Mouse (Mus musculus): Measurements from ENCODE around the gene Sh3kbp1. TPM values are rescaled to one million over a fixed set of nuclear protein-coding genes. Genes with fewer than 3 reads are reported as not detected.
A peak's percentile ranks its signal among the peaks of the same experiment; 100 is the strongest.

Sh3kbp1 gene
- polyA plus RNA-seq, 1 experiment: 119 TPM

DNA sequence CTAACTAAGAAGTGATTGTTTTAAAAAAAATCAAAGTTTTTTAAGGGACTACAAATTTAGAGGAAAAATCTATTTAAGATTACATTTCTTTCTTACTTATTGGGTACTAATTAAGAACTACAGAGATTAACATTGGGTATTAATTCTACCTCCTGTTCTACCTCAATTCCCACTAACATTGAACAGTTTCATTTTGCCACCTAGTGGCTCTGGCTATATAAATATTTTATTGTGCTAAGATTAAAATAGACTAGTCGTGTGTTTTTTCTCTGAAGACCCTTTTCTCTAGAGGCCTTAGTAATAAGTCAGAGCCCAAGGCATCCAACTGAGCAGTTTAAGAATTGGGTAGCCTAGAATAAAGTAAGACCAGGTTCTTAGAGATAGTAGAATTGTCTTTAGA lies 288.1 kb downstream of the Sh3kbp1 start:
- 0 out of 2 replicates have a peak, but pooled peaks cover 3% of the 10 kb centered on the region for H3K4me1 ChIP-seq (ENCODE audit: control insufficient read depth, insufficient read depth, low read length)
- no peak overlapping the region for H3K27ac ChIP-seq (ENCODE audit: insufficient read depth, low read length)
- H3K4me3 ChIP-seq (ENCODE audit: insufficient read depth, low read length): no peak overlapping the region
- TF ChIP-seq CTCF (IDR thresholded peaks at IDR 0.05; ENCODE audit: borderline replicate concordance, insufficient read depth, low read length): no peak
- no peak for TF ChIP-seq POLR2A (IDR thresholded peaks at IDR 0.05; ENCODE audit: low read depth, low read length)

DNA sequence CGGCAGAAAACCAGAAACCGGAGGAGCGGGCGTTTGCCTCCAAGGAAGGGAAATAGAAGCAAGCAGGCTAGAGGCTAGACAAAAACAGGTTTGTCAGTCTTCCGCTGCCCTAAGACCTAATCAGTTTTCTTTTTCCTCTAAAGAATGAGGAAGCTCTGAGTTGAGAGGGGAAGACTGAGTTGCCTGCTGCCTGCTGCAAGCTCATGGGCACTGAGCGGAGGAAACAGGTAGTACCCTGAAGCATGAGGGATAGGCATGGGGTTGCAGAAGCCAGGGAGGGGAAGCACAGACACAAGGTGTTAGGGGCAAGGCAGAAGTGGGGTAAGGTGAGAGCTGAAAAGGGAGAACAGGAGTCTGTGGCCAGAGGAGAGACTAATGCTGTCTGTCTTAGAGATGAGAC lies 297.7 kb downstream of the Sh3kbp1 start:
- no peak overlapping the region for H3K4me3 ChIP-seq (ENCODE audit: insufficient read depth, low read length)
- no peak overlapping the region for H3K27ac ChIP-seq (ENCODE audit: insufficient read depth, low read length)
- TF ChIP-seq POLR2A (IDR thresholded peaks at IDR 0.05; ENCODE audit: low read depth, low read length) (no peak), CTCF (IDR thresholded peaks at IDR 0.05; ENCODE audit: borderline replicate concordance, insufficient read depth, low read length) (no peak)
- no peaks in the 10 kb centered on the region for H3K4me1 ChIP-seq (ENCODE audit: control insufficient read depth, insufficient read depth, low read length)

DNA sequence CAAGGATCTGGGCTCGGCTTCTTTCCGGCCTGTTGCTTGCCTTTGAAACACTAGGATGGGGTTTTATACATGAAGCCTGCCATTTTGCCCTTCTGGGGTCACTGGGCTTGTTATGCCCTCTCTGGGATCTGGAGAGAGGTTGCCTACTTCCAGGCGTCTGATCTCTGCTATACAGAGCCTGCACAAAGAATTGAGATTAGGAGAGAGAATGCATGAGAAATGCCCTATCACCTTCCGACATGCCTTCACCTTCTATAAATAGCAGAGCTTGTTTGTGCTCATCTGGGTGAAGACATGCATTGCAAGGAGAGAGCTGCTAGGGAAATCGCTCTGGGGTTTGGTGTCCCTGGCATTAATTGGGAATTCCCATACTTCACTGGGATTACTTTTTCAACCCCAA lies 301.1 kb downstream of the Sh3kbp1 start:
- H3K4me3 ChIP-seq (ENCODE audit: insufficient read depth, low read length): no peak overlapping the region
- no peak overlapping the region for H3K27ac ChIP-seq (ENCODE audit: insufficient read depth, low read length)
- TF ChIP-seq CTCF (IDR thresholded peaks at IDR 0.05; ENCODE audit: borderline replicate concordance, insufficient read depth, low read length) (no peak), POLR2A (IDR thresholded peaks at IDR 0.05; ENCODE audit: low read depth, low read length) (no peak)
- H3K4me1 ChIP-seq (ENCODE audit: control insufficient read depth, insufficient read depth, low read length): no peaks in the 10 kb centered on the region

DNA sequence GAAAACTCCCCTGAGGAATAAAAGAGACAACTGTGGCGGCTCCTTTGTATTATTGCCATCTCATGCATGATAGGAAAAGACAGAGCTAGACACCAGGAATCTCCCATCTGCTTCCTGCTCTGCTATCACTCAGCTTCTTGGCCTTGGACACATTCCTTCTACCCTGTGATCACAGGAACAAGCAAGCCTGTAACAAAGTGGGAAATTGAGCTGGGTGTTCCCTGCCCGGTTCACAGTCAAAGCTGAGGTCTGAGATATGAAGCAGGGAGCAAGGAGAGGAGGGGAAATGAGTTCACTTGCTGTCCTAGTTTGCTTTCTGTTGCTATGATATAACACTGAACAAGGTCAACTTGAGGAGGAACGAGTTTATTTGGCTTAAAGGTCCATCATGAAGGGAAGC lies 301.8 kb downstream of the Sh3kbp1 start:
- TF ChIP-seq CTCF (IDR thresholded peaks at IDR 0.05; ENCODE audit: borderline replicate concordance, insufficient read depth, low read length) (no peak), POLR2A (IDR thresholded peaks at IDR 0.05; ENCODE audit: low read depth, low read length) (no peak)
- H3K4me3 ChIP-seq (ENCODE audit: insufficient read depth, low read length): no peak overlapping the region

DNA sequence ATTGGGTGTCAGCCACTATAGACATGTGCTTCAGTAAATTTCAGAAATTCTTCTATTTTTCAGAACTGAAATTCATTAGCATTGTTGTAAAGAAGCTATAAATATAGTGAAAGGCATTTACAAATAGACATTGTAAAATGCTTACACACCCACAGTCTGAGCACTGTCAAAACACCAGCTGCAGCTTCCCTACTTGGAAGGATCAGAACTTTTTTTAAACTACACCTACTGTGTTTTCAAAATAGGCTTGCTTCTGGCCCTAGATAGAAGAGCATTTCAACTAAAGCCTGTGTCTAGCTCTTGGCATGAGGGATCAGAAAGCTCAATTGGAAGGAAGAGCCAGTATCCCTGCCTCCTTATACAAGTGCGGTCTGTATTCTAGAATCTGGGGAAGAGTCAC lies 305.0 kb downstream of the Sh3kbp1 start:
- Histone ChIP-seq H3K4me1 (ENCODE audit: control insufficient read depth, insufficient read depth, low read length) (no peaks in the 10 kb centered on the region), H3K4me3 (ENCODE audit: insufficient read depth, low read length) (no peak overlapping the region), H3K27ac (ENCODE audit: insufficient read depth, low read length) (no peak overlapping the region)
- no peak for TF ChIP-seq CTCF (IDR thresholded peaks at IDR 0.05; ENCODE audit: borderline replicate concordance, insufficient read depth, low read length)
- TF ChIP-seq POLR2A (IDR thresholded peaks at IDR 0.05; ENCODE audit: low read depth, low read length): no peak

More for the DNA sequence above, 301.8 kb downstream of the Sh3kbp1 start:
- Histone ChIP-seq H3K27ac (ENCODE audit: insufficient read depth, low read length) (no peak overlapping the region), H3K4me1 (ENCODE audit: control insufficient read depth, insufficient read depth, low read length) (no peaks in the 10 kb centered on the region)

DNA sequence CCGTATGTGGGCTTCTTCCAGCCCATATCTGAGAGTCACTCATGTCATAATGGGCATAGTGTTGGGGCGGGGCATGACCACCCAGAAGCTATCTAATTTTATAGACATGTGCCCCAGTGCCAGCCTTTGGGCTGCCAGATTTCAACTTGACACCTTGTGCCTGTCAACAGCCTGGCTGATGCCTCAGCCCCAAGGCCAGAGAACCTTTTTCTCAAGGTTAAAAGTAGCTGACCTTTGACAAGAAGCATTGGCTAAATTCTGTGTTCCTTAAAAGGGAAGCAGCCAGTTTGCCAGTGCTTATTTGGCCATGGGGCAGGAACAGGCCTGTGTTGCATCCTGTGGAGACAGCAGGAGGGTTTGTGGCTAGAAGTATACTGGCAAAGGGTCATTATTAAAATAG lies 315.5 kb downstream of the Sh3kbp1 start:
- no peaks in the 10 kb centered on the region for H3K4me1 ChIP-seq (ENCODE audit: control insufficient read depth, insufficient read depth, low read length)
- no peak overlapping the region for H3K27ac ChIP-seq (ENCODE audit: insufficient read depth, low read length)
- TF ChIP-seq POLR2A (IDR thresholded peaks at IDR 0.05; ENCODE audit: low read depth, low read length): no peak
- TF ChIP-seq CTCF (IDR thresholded peaks at IDR 0.05; ENCODE audit: borderline replicate concordance, insufficient read depth, low read length): no peak
- H3K4me3 ChIP-seq (ENCODE audit: insufficient read depth, low read length): no peak overlapping the region

DNA sequence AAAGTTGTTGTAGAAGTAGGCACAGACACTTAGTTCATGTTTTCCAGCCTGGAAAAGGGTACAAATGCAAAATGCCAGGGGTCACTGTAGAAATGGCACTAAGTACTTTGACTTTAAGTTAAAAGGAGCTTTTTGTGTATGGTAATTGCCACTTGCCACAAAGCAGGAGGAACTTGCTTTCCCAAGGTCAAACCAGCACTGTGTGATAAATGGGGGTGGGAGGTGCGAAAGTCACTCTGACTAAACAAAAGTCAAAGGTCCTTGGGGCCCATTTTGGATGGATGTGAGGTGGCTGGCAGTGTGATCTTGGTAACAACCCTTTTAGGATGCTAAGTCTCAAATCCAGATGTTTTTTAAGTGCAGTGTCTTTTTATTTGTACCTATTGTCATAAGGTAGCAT lies 316.5 kb downstream of the Sh3kbp1 start:
- Histone ChIP-seq H3K4me3 (ENCODE audit: insufficient read depth, low read length) (no peak overlapping the region), H3K27ac (ENCODE audit: insufficient read depth, low read length) (no peak overlapping the region), H3K4me1 (ENCODE audit: control insufficient read depth, insufficient read depth, low read length) (no peaks in the 10 kb centered on the region)
- TF ChIP-seq POLR2A (IDR thresholded peaks at IDR 0.05; ENCODE audit: low read depth, low read length) (no peak), CTCF (IDR thresholded peaks at IDR 0.05; ENCODE audit: borderline replicate concordance, insufficient read depth, low read length) (no peak)

DNA sequence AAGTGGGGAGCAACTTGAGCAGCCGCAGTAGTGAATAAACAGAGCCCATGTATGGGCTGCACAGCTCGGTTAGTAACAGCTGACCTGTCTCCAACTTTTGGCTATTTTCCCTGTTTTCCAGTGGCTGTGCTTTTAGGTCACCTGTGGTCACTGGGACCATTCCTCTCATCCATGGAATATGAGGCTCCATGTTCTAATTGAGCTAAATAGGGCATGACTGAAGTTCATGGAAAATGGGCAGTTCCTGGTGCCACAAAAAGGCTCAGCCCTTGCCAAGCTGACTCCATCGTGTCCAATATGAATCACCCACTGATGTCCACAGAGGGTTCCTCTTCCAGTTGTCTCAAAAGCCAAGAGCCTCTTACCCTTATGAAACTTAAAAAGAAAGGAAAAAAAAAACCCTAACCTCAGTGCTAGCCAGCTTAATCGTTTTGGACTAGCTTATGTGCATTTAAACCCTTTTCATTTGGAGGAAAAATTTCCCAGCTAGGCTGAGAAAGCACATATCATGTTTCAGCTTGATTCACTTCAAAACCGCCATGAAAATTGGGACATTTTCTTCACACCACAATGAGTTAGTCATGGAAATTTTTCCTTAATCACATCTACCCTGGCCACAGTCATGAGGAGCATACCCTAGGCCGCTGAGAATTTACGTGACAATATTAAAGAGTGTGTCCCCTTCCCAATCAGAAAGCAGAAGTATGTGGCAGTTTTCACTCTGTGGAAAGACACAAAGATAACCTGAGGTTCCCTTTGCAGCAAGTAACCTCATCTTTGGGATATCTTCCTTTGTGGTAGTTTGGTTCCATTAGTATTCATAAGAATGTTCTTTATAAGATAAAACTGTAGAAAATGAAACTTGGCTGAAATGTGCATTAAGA lies 326.7 kb downstream of the Sh3kbp1 start:
- TF ChIP-seq POLR2A (IDR thresholded peaks at IDR 0.05; ENCODE audit: low read depth, low read length) (no peak), CTCF (IDR thresholded peaks at IDR 0.05; ENCODE audit: borderline replicate concordance, insufficient read depth, low read length) (no peak)
- Histone ChIP-seq H3K4me3 (ENCODE audit: insufficient read depth, low read length) (no peak overlapping the region), H3K4me1 (ENCODE audit: control insufficient read depth, insufficient read depth, low read length) (peaks cover 7% of the 10 kb centered on the region; the same call in 1 of the 2 replicates), H3K27ac (ENCODE audit: insufficient read depth, low read length) (peak overlapping the region; percentile 89)

DNA sequence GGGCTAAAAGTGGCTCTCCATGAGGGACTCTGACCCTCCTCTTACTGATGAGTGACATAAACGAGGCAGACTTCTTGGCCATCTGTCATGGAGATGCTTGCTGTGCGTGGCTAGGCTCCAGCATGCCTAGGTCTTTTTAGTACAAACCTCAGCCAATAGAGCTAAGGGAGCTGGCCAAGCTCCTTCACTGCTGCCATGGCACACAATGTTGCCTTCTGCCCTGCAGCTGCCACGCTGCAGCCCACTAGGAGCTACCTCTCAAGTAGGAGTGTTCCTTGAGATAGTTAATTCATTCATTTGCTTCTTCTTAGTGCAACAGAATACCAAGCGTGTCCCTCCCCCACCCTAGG lies 327.3 kb downstream of the Sh3kbp1 start:
- Histone ChIP-seq H3K4me1 (ENCODE audit: control insufficient read depth, insufficient read depth, low read length) (peaks cover 7% of the 10 kb centered on the region; the same call in 1 of the 2 replicates), H3K4me3 (ENCODE audit: insufficient read depth, low read length) (no peak overlapping the region), H3K27ac (ENCODE audit: insufficient read depth, low read length) (peak overlapping the region; percentile 51)
- no peak for TF ChIP-seq POLR2A (IDR thresholded peaks at IDR 0.05; ENCODE audit: low read depth, low read length)
- no peak for TF ChIP-seq CTCF (IDR thresholded peaks at IDR 0.05; ENCODE audit: borderline replicate concordance, insufficient read depth, low read length)

DNA sequence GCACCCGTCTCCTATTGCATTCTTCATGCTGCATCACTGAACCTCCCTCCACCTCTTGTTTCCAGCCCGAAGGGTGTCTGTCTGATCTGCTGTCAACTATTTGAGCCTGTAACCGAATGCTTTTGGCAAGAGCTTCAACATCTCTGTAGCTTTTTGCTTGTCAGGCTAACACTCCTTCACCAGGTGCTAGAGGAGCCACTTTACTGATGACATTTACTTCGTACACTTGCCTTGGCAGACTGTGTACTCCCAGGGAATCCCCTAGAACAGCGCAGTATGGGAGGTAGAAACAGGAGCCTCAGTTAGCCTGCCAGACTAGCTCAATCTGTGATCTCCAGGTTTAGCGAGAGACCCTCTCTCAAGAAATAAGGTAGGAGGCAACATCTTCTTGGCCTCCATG lies 328.4 kb downstream of the Sh3kbp1 start:
- no peak overlapping the region for H3K27ac ChIP-seq (ENCODE audit: insufficient read depth, low read length)
- H3K4me3 ChIP-seq (ENCODE audit: insufficient read depth, low read length): no peak overlapping the region
- TF ChIP-seq CTCF (IDR thresholded peaks at IDR 0.05; ENCODE audit: borderline replicate concordance, insufficient read depth, low read length) (no peak), POLR2A (IDR thresholded peaks at IDR 0.05; ENCODE audit: low read depth, low read length) (no peak)
- peaks cover 7% of the 10 kb centered on the region; the same call in 1 of the 2 replicates for H3K4me1 ChIP-seq (ENCODE audit: control insufficient read depth, insufficient read depth, low read length)

Data from embryonic fibroblast, embryonic 13.5 days (primary cell).